Mouse (Mus musculus): ENCODE results near the gene E2f4. TPM values are rescaled to one million over a fixed set of nuclear protein-coding genes. Genes with fewer than 3 reads are reported as not detected.

Gene E2f4
- polyA plus RNA-seq, 1 experiment from 2014 or later = 46.4 TPM

DNA sequence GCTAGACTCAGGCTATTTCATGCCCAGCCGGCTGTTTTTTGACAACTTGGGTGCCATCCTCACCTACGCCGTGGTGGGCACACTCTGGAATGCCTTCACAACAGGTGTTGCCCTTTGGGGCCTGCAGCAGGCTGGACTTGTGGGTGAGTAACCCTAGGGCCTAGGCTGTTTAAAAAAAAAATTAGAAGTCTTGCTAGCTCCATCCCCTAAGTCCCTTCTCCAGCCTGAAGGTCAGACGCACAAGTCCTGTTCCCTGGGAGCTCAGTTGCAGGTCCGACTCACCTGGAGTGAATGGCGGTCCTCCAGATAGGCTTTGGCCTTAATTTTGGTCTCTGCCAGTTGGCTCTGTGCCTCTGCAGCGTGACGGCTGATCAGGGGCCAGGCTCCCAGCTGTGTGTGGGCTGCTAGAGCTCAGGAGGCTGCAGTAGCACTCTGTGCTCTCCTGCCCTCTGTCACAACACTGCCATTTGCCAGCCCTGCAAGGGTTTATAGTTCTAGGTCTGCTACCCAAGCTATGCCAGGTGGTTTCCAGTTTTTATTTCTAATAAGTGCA, 56.2 kb downstream of the E2f4 start:
- ATAC-seq (ENCODE audit: low read depth) = no peak
- H3K4me2 ChIP-seq (ENCODE audit: low read depth, low read length) = no peak overlapping the region
- no peaks in the 10 kb centered on the region for H3K9me3 ChIP-seq (ENCODE audit: control insufficient read depth, low read length)
- WGBS = 77% methylated on average over 8 of the region's 8 CpGs
- H3K9ac ChIP-seq (replicated peaks; ENCODE audit: low read depth, low read length) = no peak overlapping the region
- H3K36me3 ChIP-seq (ENCODE audit: control insufficient read depth, insufficient read depth, low read length) = no peaks in the 10 kb centered on the region
- peaks cover 11% of the 10 kb centered on the region for H3K4me1 ChIP-seq (ENCODE audit: control insufficient read depth, insufficient read depth, low read length)
- no peak overlapping the region for H3K27ac ChIP-seq (ENCODE audit: low read depth, low read length)
- H3K4me3 ChIP-seq (ENCODE audit: low read depth, low read length) = no peak overlapping the region
- no peaks in the 10 kb centered on the region for H3K27me3 ChIP-seq (ENCODE audit: control insufficient read depth, insufficient read depth, low read length)

DNA sequence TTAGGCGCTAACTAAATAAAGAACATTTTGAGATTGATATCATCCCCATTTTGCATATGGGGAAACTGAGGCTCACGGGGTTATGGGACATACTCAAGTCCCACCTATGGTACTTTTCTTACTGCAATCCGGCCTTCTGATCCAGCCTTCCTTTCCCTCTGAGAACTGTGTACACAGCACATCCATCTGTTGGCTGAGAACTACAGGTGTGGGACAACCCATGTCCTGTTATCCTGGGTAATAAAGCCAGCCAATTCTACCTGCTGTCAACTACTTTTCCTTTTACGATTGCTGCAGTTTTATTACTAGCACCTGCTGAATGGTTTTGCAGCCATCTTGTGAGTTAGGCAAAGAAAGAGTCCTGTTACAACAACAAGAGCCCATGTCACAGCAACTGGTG, 57.1 kb downstream of the E2f4 start:
- no peak for ATAC-seq (ENCODE audit: low read depth)
- 76% methylated on average over 4 of the region's 4 CpGs for WGBS
- H3K27ac ChIP-seq (ENCODE audit: low read depth, low read length) = no peak overlapping the region

More for the DNA sequence above, 57.1 kb downstream of the E2f4 start:
- Histone ChIP-seq H3K4me2 (ENCODE audit: low read depth, low read length) (no peak overlapping the region), H3K36me3 (ENCODE audit: control insufficient read depth, insufficient read depth, low read length) (no peaks in the 10 kb centered on the region; the same call in 1 of the 2 replicates), H3K9me3 (ENCODE audit: control insufficient read depth, low read length) (no peaks in the 10 kb centered on the region), H3K27me3 (ENCODE audit: control insufficient read depth, insufficient read depth, low read length) (no peaks in the 10 kb centered on the region), H3K4me1 (ENCODE audit: control insufficient read depth, insufficient read depth, low read length) (peaks cover 11% of the 10 kb centered on the region), H3K4me3 (ENCODE audit: low read depth, low read length) (no peak overlapping the region), H3K9ac (replicated peaks; ENCODE audit: low read depth, low read length) (no peak overlapping the region)

MicroRNAs within 50 kb of the gene (microRNA counts, 519-probe panel; counts per million panel counts)
- 4,091 counts per million, percentile 45 among the panel's probes with 10 or more counts for microRNA mmu-miR-328

Small RNA genes lying within 50 kb of the gene (microRNA-seq; reads per million reads assigned to microRNA genes)
- gene Gm27320 (not detected), gene Mir328 (374 reads per million, percentile 65 among the genes with 10 or more reads in this experiment)

Other genes starting within 250 kb of the E2f4 start
- not detected in 2 replicates for gene Ces3a, start 249.1 kb upstream of the E2f4 start, polyA plus RNA-seq (2014; fragmentation: Nextera tagmentation; extraction: Ambion mirVana)
- gene Ces3b, start 213.9 kb upstream of the E2f4 start, polyA plus RNA-seq (2014; fragmentation: Nextera tagmentation; extraction: Ambion mirVana) = not detected in 2 replicates
- 0.08 TPM in 1 of 2 replicates, not detected in the other for gene Ces4a, start 165.9 kb upstream of the E2f4 start, polyA plus RNA-seq (2014; fragmentation: Nextera tagmentation; extraction: Ambion mirVana)
- gene Cbfb, start 127.0 kb upstream of the E2f4 start, polyA plus RNA-seq (2014; fragmentation: Nextera tagmentation; extraction: Ambion mirVana) = 32.4 and 56.8 TPM in 2 replicates
- gene D230025D16Rik, start 72.5 kb upstream of the E2f4 start, polyA plus RNA-seq (2014; fragmentation: Nextera tagmentation; extraction: Ambion mirVana) = 35.7 and 36.8 TPM in 2 replicates
- gene B3gnt9, start 42.5 kb upstream of the E2f4 start, polyA plus RNA-seq (2014; fragmentation: Nextera tagmentation; extraction: Ambion mirVana) = 6.2 and 8.3 TPM in 2 replicates
- 13.1 and 18.8 TPM in 2 replicates for gene Tradd, start 33.1 kb upstream of the E2f4 start, polyA plus RNA-seq (2014; fragmentation: Nextera tagmentation; extraction: Ambion mirVana)
- 0.96 and 1.8 TPM in 2 replicates for gene Fbxl8, start 33.0 kb upstream of the E2f4 start, polyA plus RNA-seq (2014; fragmentation: Nextera tagmentation; extraction: Ambion mirVana)
- gene Hsf4, start 27.9 kb upstream of the E2f4 start, polyA plus RNA-seq (2014; fragmentation: Nextera tagmentation; extraction: Ambion mirVana) = 0.66 and 0.71 TPM in 2 replicates
- 5.5 and 5.9 TPM in 2 replicates for gene Nol3, start 21.5 kb upstream of the E2f4 start, polyA plus RNA-seq (2014; fragmentation: Nextera tagmentation; extraction: Ambion mirVana)
- gene 4931428F04Rik, start 7.8 kb upstream of the E2f4 start, polyA plus RNA-seq (2014; fragmentation: Nextera tagmentation; extraction: Ambion mirVana) = 84.6 and 118 TPM in 2 replicates
- gene Exoc3l, start 1.6 kb upstream of the E2f4 start, polyA plus RNA-seq (2014; fragmentation: Nextera tagmentation; extraction: Ambion mirVana) = 8.0 and 12.5 TPM in 2 replicates
- 0.77 and 1.3 TPM in 2 replicates for gene Elmo3, start 7.9 kb downstream of the E2f4 start, polyA plus RNA-seq (2014; fragmentation: Nextera tagmentation; extraction: Ambion mirVana)
- gene Lrrc29, start 28.6 kb downstream of the E2f4 start, polyA plus RNA-seq (2014; fragmentation: Nextera tagmentation; extraction: Ambion mirVana) = 0.85 and 0.95 TPM in 2 replicates
- gene Tmem208, start 28.7 kb downstream of the E2f4 start, polyA plus RNA-seq (2014; fragmentation: Nextera tagmentation; extraction: Ambion mirVana) = 135 and 150 TPM in 2 replicates
- 0.88 and 0.91 TPM in 2 replicates for gene Fhod1, start 50.3 kb downstream of the E2f4 start, polyA plus RNA-seq (2014; fragmentation: Nextera tagmentation; extraction: Ambion mirVana)
- 10.5 and 13.2 TPM in 2 replicates for gene Slc9a5, start 51.2 kb downstream of the E2f4 start, polyA plus RNA-seq (2014; fragmentation: Nextera tagmentation; extraction: Ambion mirVana)
- 2.3 and 2.6 TPM in 2 replicates for gene Plekhg4, start 75.6 kb downstream of the E2f4 start, polyA plus RNA-seq (2014; fragmentation: Nextera tagmentation; extraction: Ambion mirVana)
- gene Kctd19, start 115.8 kb downstream of the E2f4 start, polyA plus RNA-seq (2014; fragmentation: Nextera tagmentation; extraction: Ambion mirVana) = not detected in 2 replicates
- gene Lrrc36, start 115.9 kb downstream of the E2f4 start, polyA plus RNA-seq (2014; fragmentation: Nextera tagmentation; extraction: Ambion mirVana) = 0.16 and 0.43 TPM in 2 replicates
- gene Tppp3, start 173.9 kb downstream of the E2f4 start, polyA plus RNA-seq (2014; fragmentation: Nextera tagmentation; extraction: Ambion mirVana) = 189 and 259 TPM in 2 replicates
- gene Zdhhc1, start 199.2 kb downstream of the E2f4 start, polyA plus RNA-seq (2014; fragmentation: Nextera tagmentation; extraction: Ambion mirVana) = 27.9 and 32.5 TPM in 2 replicates
- 0.94 and 1.2 TPM in 2 replicates for gene Hsd11b2, start 221.1 kb downstream of the E2f4 start, polyA plus RNA-seq (2014; fragmentation: Nextera tagmentation; extraction: Ambion mirVana)